Mouse (Mus musculus): ENCODE data around the gene Ankrd33b. TPM values are rescaled to one million over a fixed set of nuclear protein-coding genes. Genes with fewer than 3 reads are reported as not detected.

Gene Ankrd33b
- total and polyA plus RNA-seq, 2 experiments = 9.1 to 13.1 TPM

- peak overlapping the region; percentile 74 for H3K27ac ChIP-seq (replicated peaks; ENCODE audit: insufficient read depth, low read depth, low read length)
- no peak overlapping the region for H3K9ac ChIP-seq (ENCODE audit: low read depth, low read length)
- no peaks in the 10 kb centered on the region for H3K27me3 ChIP-seq (ENCODE audit: control insufficient read depth, insufficient read depth, low read length)
- DNase-seq (ENCODE audit: extremely low read depth, low read depth, low spot score) = peak; percentile 78
- H3K79me2 ChIP-seq (ENCODE audit: control insufficient read depth, insufficient read depth, low read length) = peaks cover 28% of the 10 kb centered on the region; the same call in 1 of the 2 replicates
- H3K36me3 ChIP-seq (ENCODE audit: control insufficient read depth, insufficient read depth, low read length) = no peaks in the 10 kb centered on the region
- TF ChIP-seq CTCF (IDR thresholded peaks at IDR 0.05; ENCODE audit: low read depth, low read length) (no peak), POLR2A (IDR thresholded peaks at IDR 0.05; ENCODE audit: extremely low read depth, insufficient read depth, low read length) (no peak)
- peaks cover 36% of the 10 kb centered on the region for H3K4me1 ChIP-seq (ENCODE audit: control insufficient read depth, insufficient read depth, low read length)
- 81% methylated on average over 13 of the region's 13 CpGs for WGBS
- no peak overlapping the region for H3K4me3 ChIP-seq (ENCODE audit: insufficient read depth, low read depth, low read length)
Measured at GRCm38 (mm10) chr15:31363241-31363980, 4.1 kb downstream of the Ankrd33b start.

GRCm38 (mm10) chr15:31361259-31361853, 6.2 kb downstream of the Ankrd33b start:
- Histone ChIP-seq H3K79me2 (ENCODE audit: control insufficient read depth, insufficient read depth, low read length) (peaks cover 33% of the 10 kb centered on the region), H3K4me1 (ENCODE audit: control insufficient read depth, insufficient read depth, low read length) (peaks cover 33% of the 10 kb centered on the region), H3K36me3 (ENCODE audit: control insufficient read depth, insufficient read depth, low read length) (no peaks in the 10 kb centered on the region), H3K27ac (replicated peaks; ENCODE audit: insufficient read depth, low read depth, low read length) (peak overlapping the region; percentile 94), H3K4me3 (ENCODE audit: insufficient read depth, low read depth, low read length) (no peak overlapping the region), H3K27me3 (ENCODE audit: control insufficient read depth, insufficient read depth, low read length) (no peaks in the 10 kb centered on the region), H3K9ac (ENCODE audit: low read depth, low read length) (peak overlapping the region; percentile 31; the same call in 1 of the 2 replicates)
- no peak for TF ChIP-seq CTCF (IDR thresholded peaks at IDR 0.05; ENCODE audit: low read depth, low read length)
- TF ChIP-seq POLR2A (IDR thresholded peaks at IDR 0.05; ENCODE audit: extremely low read depth, insufficient read depth, low read length) = no peak
- WGBS = 25% methylated on average over 9 of the region's 9 CpGs
- peak; percentile 95 for DNase-seq (ENCODE audit: extremely low read depth, low read depth, low spot score)

GRCm38 (mm10) chr15:31360593-31360992, 6.9 kb downstream of the Ankrd33b start:
- DNase-seq (ENCODE audit: extremely low read depth, low read depth, low spot score) = no peak
- Histone ChIP-seq H3K4me3 (ENCODE audit: insufficient read depth, low read depth, low read length) (no peak overlapping the region), H3K4me1 (ENCODE audit: control insufficient read depth, insufficient read depth, low read length) (peaks cover 33% of the 10 kb centered on the region), H3K27me3 (ENCODE audit: control insufficient read depth, insufficient read depth, low read length) (no peaks in the 10 kb centered on the region), H3K9ac (ENCODE audit: low read depth, low read length) (no peak overlapping the region), H3K79me2 (ENCODE audit: control insufficient read depth, insufficient read depth, low read length) (peaks cover 33% of the 10 kb centered on the region), H3K27ac (replicated peaks; ENCODE audit: insufficient read depth, low read depth, low read length) (peak overlapping the region; percentile 94), H3K36me3 (ENCODE audit: control insufficient read depth, insufficient read depth, low read length) (no peaks in the 10 kb centered on the region)
- WGBS = 94% methylated on average over 6 of the region's 6 CpGs
- no peak for TF ChIP-seq CTCF (IDR thresholded peaks at IDR 0.05; ENCODE audit: low read depth, low read length)
- no peak for TF ChIP-seq POLR2A (IDR thresholded peaks at IDR 0.05; ENCODE audit: extremely low read depth, insufficient read depth, low read length)

- Histone ChIP-seq H3K27ac (replicated peaks; ENCODE audit: insufficient read depth, low read depth, low read length) (peak overlapping the region; percentile 61), H3K4me1 (ENCODE audit: control insufficient read depth, insufficient read depth, low read length) (peaks cover 30% of the 10 kb centered on the region), H3K4me3 (ENCODE audit: insufficient read depth, low read depth, low read length) (no peak overlapping the region), H3K27me3 (ENCODE audit: control insufficient read depth, insufficient read depth, low read length) (no peaks in the 10 kb centered on the region), H3K36me3 (ENCODE audit: control insufficient read depth, insufficient read depth, low read length) (no peaks in the 10 kb centered on the region), H3K9ac (ENCODE audit: low read depth, low read length) (no peak overlapping the region), H3K79me2 (ENCODE audit: control insufficient read depth, insufficient read depth, low read length) (peaks cover 30% of the 10 kb centered on the region)
- TF ChIP-seq POLR2A (IDR thresholded peaks at IDR 0.05; ENCODE audit: extremely low read depth, insufficient read depth, low read length) (no peak), CTCF (IDR thresholded peaks at IDR 0.05; ENCODE audit: low read depth, low read length) (no peak; the same call in 1 of the 2 replicates)
- DNase-seq (ENCODE audit: extremely low read depth, low read depth, low spot score) = peak; percentile 86
- WGBS = 53% methylated on average over 6 of the region's 6 CpGs
Measured at GRCm38 (mm10) chr15:31359805-31360204, 7.7 kb downstream of the Ankrd33b start.

- Histone ChIP-seq H3K36me3 (ENCODE audit: control insufficient read depth, insufficient read depth, low read length) (no peaks in the 10 kb centered on the region), H3K9ac (ENCODE audit: low read depth, low read length) (no peak overlapping the region), H3K79me2 (ENCODE audit: control insufficient read depth, insufficient read depth, low read length) (peaks cover 46% of the 10 kb centered on the region), H3K27ac (replicated peaks; ENCODE audit: insufficient read depth, low read depth, low read length) (peak overlapping the region; percentile 5; the same call in 1 of the 2 replicates), H3K4me3 (ENCODE audit: insufficient read depth, low read depth, low read length) (no peak overlapping the region), H3K4me1 (ENCODE audit: control insufficient read depth, insufficient read depth, low read length) (peaks cover 7% of the 10 kb centered on the region; the same call in 1 of the 2 replicates), H3K27me3 (ENCODE audit: control insufficient read depth, insufficient read depth, low read length) (no peaks in the 10 kb centered on the region)
- no peak for TF ChIP-seq CTCF (IDR thresholded peaks at IDR 0.05; ENCODE audit: low read depth, low read length)
- no peak for TF ChIP-seq POLR2A (IDR thresholded peaks at IDR 0.05; ENCODE audit: extremely low read depth, insufficient read depth, low read length)
- WGBS = 53% methylated on average over 13 of the region's 13 CpGs
- peak; percentile 84 for DNase-seq (ENCODE audit: extremely low read depth, low read depth, low spot score)
Measured at GRCm38 (mm10) chr15:31352494-31353279, 14.8 kb downstream of the Ankrd33b start.
